Comparison of ENCODE assay signal across 8 mouse cellular contexts in genomic region chr1:180850316-180851270, GRCm38 (mm10). TPM values are rescaled to one million over a fixed set of nuclear protein-coding genes. Genes with fewer than 3 reads are reported as not detected.
DNase-seq lines count a peak whose midpoint lies in the region; ATAC-seq and TF ChIP-seq lines count a peak whose summit lies in the region.

Sde2 (plus strand) TSS chr1:180851127.

- ATAC-seq in forebrain, postnatal 0 days = peak; percentile 94
- ATAC-seq in lung, embryonic 15.5 days (ENCODE audit: borderline replicate concordance, extremely low read depth, low FRiP score, low TSS enrichment) = peak; percentile 98

- peak within 1 kb of the TSS; percentile 89 for H3K9ac ChIP-seq in MEL (ENCODE audit: control insufficient read depth, low read depth, low read length, poor library complexity, severe bottlenecking)
- H3K9ac ChIP-seq in forebrain, postnatal 0 days = peak within 1 kb of the TSS; percentile 84
- peak within 1 kb of the TSS; percentile 80 for H3K9ac ChIP-seq in lung, embryonic 15.5 days

- H3K4me3 ChIP-seq in MEL (ENCODE audit: control insufficient read depth in 1 of 2, insufficient read depth in 1 of 2, low read depth in 2 of 2, low read length in 2 of 2) = peak within 1 kb of the TSS; percentile 71 to 83
- peak within 1 kb of the TSS; percentile 73 for H3K4me3 ChIP-seq in cerebellum, adult 2 months (replicated peaks; ENCODE audit: insufficient read depth, low read depth, low read length)
- peak within 1 kb of the TSS; percentile 77 for H3K4me3 ChIP-seq in forebrain, postnatal 0 days (ENCODE audit: low read depth, low read length)
- peak within 1 kb of the TSS; percentile 82 for H3K4me3 ChIP-seq in lung, embryonic 15.5 days

- DNase-seq in MEL (ENCODE audit: low read depth, low spot score) = peak; percentile 100
- peak; percentile 100 for DNase-seq in cerebellum, adult 2 months
- peak; percentile 100 for DNase-seq in forebrain, postnatal 0 days
- DNase-seq in heart, postnatal 4 days = peak; percentile 100
- DNase-seq in layer of hippocampus, adult 8-10 months (ENCODE audit: low spot score in 2 of 2) = peak; percentile 99 to 100
- peak; percentile 100 for DNase-seq in ovary, adult 18-20 months (ENCODE audit: low spot score)
- DNase-seq in thymus, postnatal 0 days (ENCODE audit: low spot score) = peak; percentile 100

- no peaks in the 10 kb centered on the region for H3K27me3 ChIP-seq in MEL (ENCODE audit: control insufficient read depth in 1 of 2, insufficient read depth in 2 of 2, low read length in 2 of 2)
- no peaks in the 10 kb centered on the region for H3K27me3 ChIP-seq in cerebellum, adult 2 months (ENCODE audit: control insufficient read depth, insufficient read depth, low read length)
- no peaks in the 10 kb centered on the region for H3K27me3 ChIP-seq in forebrain, postnatal 0 days (ENCODE audit: insufficient read depth, low read length)
- no peaks in the 10 kb centered on the region for H3K27me3 ChIP-seq in lung, embryonic 15.5 days

- TF ChIP-seq EP300 in MEL (IDR thresholded peaks at IDR 0.05; ENCODE audit: low read depth in 1 of 2, low read length in 2 of 2) = peak; percentile 95 to 99

- H3K4me1 ChIP-seq in MEL (ENCODE audit: control insufficient read depth in 1 of 2, insufficient read depth in 2 of 2, low read length in 2 of 2) = peaks cover 12 to 20% of the 10 kb centered on the region in 2 experiments
- peaks cover 20% of the 10 kb centered on the region for H3K4me1 ChIP-seq in cerebellum, adult 2 months (ENCODE audit: control insufficient read depth, insufficient read depth, low read length)
- H3K4me1 ChIP-seq in forebrain, postnatal 0 days (ENCODE audit: insufficient read depth) = peaks cover 26% of the 10 kb centered on the region
- H3K4me1 ChIP-seq in lung, embryonic 15.5 days = peaks cover 41% of the 10 kb centered on the region

- peak; percentile 98 to 99 for TF ChIP-seq POLR2A in MEL (IDR thresholded peaks at IDR 0.05; ENCODE audit: control insufficient read depth in 1 of 2, insufficient read depth in 1 of 2, low read depth in 1 of 2, low read length in 2 of 2, poor library complexity in 1 of 2)
- TF ChIP-seq POLR2A in cerebellum, adult 2 months (IDR thresholded peaks at IDR 0.05; ENCODE audit: borderline replicate concordance, insufficient read depth, low read length) = peak; percentile 86

- TF ChIP-seq RAD21 in MEL (IDR thresholded peaks at IDR 0.05; ENCODE audit: low read depth, low read length) = no peak

- WGBS in cerebellum, adult 2 months = under 1% methylated on average over 77 of the region's 77 CpGs
- 2% methylated on average over 72 of the region's 77 CpGs for WGBS in forebrain, postnatal 0 days
- WGBS in lung, embryonic 15.5 days = under 1% methylated on average over 73 of the region's 77 CpGs

- peaks cover 3 to 33% of the 10 kb centered on the region in 2 experiments; a peak in 3 of 4 replicates for H3K36me3 ChIP-seq in MEL (ENCODE audit: control insufficient read depth in 1 of 2, insufficient read depth in 2 of 2, low read length in 2 of 2)
- no peaks in the 10 kb centered on the region for H3K36me3 ChIP-seq in forebrain, postnatal 0 days (ENCODE audit: insufficient read depth)
- 0 out of 2 replicates have a peak, but pooled peaks cover 3% of the 10 kb centered on the region for H3K36me3 ChIP-seq in lung, embryonic 15.5 days

- peak within 1 kb of the TSS; percentile 94 for H3K27ac ChIP-seq in MEL (ENCODE audit: control insufficient read depth, low read depth, low read length)
- H3K27ac ChIP-seq in cerebellum, adult 2 months (ENCODE audit: insufficient read depth, low read length) = peak within 1 kb of the TSS; percentile 96
- H3K27ac ChIP-seq in forebrain, postnatal 0 days (ENCODE audit: low read depth, low read length) = peak within 1 kb of the TSS; percentile 99
- peak within 1 kb of the TSS; percentile 99 for H3K27ac ChIP-seq in lung, embryonic 15.5 days

- no peak for TF ChIP-seq CTCF in MEL (IDR thresholded peaks at IDR 0.05 in 2 of 3, conservative IDR thresholded peaks at IDR 0.05 in 1 of 3; ENCODE audit: control insufficient read depth in 1 of 3, insufficient read depth in 1 of 3, low read depth in 2 of 3, low read length in 3 of 3, poor library complexity in 1 of 3, severe bottlenecking in 1 of 3)
- no peak for TF ChIP-seq CTCF in cerebellum, adult 2 months (IDR thresholded peaks at IDR 0.05; ENCODE audit: borderline replicate concordance, insufficient read depth, low read depth, low read length)
- TF ChIP-seq CTCF in forebrain, postnatal 0 days (IDR thresholded peaks at IDR 0.05; ENCODE audit: low read depth) = no peak

- no peaks in the 10 kb centered on the region for H3K9me3 ChIP-seq in MEL (replicated peaks; ENCODE audit: insufficient read depth, low read length)
- H3K9me3 ChIP-seq in forebrain, postnatal 0 days (ENCODE audit: low read length) = no peaks in the 10 kb centered on the region
- no peaks in the 10 kb centered on the region for H3K9me3 ChIP-seq in lung, embryonic 15.5 days

- peaks cover 32% of the 10 kb centered on the region for H3K79me2 ChIP-seq in MEL (ENCODE audit: control insufficient read depth, insufficient read depth, low read length, poor library complexity)

- H3K4me2 ChIP-seq in forebrain, postnatal 0 days (ENCODE audit: low read depth) = peak within 1 kb of the TSS; percentile 79
- H3K4me2 ChIP-seq in lung, embryonic 15.5 days = peak within 1 kb of the TSS; percentile 73

TF ChIP-seq in MEL, 35 proteins besides CTCF, POLR2A, EP300 and RAD21 (continues in another document):
- TF ChIP-seq MAZ (IDR thresholded peaks at IDR 0.05; ENCODE audit: low read depth, low read length) = peak; percentile 100
- TF ChIP-seq ZMIZ1 (IDR thresholded peaks at IDR 0.05; ENCODE audit: low read depth, low read length) = peak; percentile 100
- TF ChIP-seq HCFC1 (IDR thresholded peaks at IDR 0.05; ENCODE audit: low read depth, low read length) = peak; percentile 93
- peak; percentile 84; the same call in 1 of the 2 replicates for TF ChIP-seq POLR2AphosphoS5 (IDR thresholded peaks at IDR 0.05; ENCODE audit: borderline replicate concordance, low read depth, low read length)
- TF ChIP-seq TAL1 (IDR thresholded peaks at IDR 0.05; ENCODE audit: low read length) = peak; percentile 99
- TF ChIP-seq USF1 (IDR thresholded peaks at IDR 0.05; ENCODE audit: low read depth, low read length) = peak; percentile 100
- TF ChIP-seq TCF12 (IDR thresholded peaks at IDR 0.05; ENCODE audit: low read depth, low read length) = peak; percentile 100
- TF ChIP-seq BHLHE40 (IDR thresholded peaks at IDR 0.05; ENCODE audit: borderline replicate concordance, low read depth, low read length) = peak; percentile 100
- TF ChIP-seq SMC3 (IDR thresholded peaks at IDR 0.05; ENCODE audit: low read depth, low read length) = no peak
- peak; percentile 98 for TF ChIP-seq MEF2A (IDR thresholded peaks at IDR 0.05; ENCODE audit: extremely low read depth, insufficient replicate concordance, low read depth, low read length, poor library complexity, severe bottlenecking)
- TF ChIP-seq MAFK (IDR thresholded peaks at IDR 0.05; ENCODE audit: borderline replicate concordance, low read depth, low read length) = peak; percentile 91
- peak; percentile 92 for TF ChIP-seq MXI1 (IDR thresholded peaks at IDR 0.05; ENCODE audit: low read depth, low read length)
- TF ChIP-seq POLR2AphosphoS2 (IDR thresholded peaks at IDR 0.05; ENCODE audit: low read length) = peak; percentile 99
- TF ChIP-seq NRF1 (IDR thresholded peaks at IDR 0.05; ENCODE audit: insufficient read depth, low read depth, low read length, poor library complexity, severe bottlenecking) = 0 out of 2 replicates have a peak, but pooled peaks have one; percentile 37
- peak; percentile 88 for TF ChIP-seq RCOR1 (IDR thresholded peaks at IDR 0.05; ENCODE audit: low read depth, low read length)
- peak; percentile 61 for TF ChIP-seq ZC3H11A (IDR thresholded peaks at IDR 0.05; ENCODE audit: low read depth, low read length)
- TF ChIP-seq USF2 (IDR thresholded peaks at IDR 0.05; ENCODE audit: borderline replicate concordance in 1 of 2, insufficient read depth in 1 of 2, low read depth in 1 of 2, low read length in 2 of 2) = peak; percentile 78 to 96
- TF ChIP-seq UBTF (IDR thresholded peaks at IDR 0.05; ENCODE audit: borderline replicate concordance, insufficient read depth, low read depth, low read length) = no peak
- TF ChIP-seq ETS1 (IDR thresholded peaks at IDR 0.05; ENCODE audit: low read depth, low read length) = peak; percentile 99
- TF ChIP-seq KAT2A (conservative IDR thresholded peaks at IDR 0.05; ENCODE audit: low read depth, low read length) = peak; percentile 70; the same call in 1 of the 2 replicates
- TF ChIP-seq CHD2 (IDR thresholded peaks at IDR 0.05; ENCODE audit: low read length) = peak; percentile 82
- TF ChIP-seq NELFE (IDR thresholded peaks at IDR 0.05; ENCODE audit: low read depth, low read length) = peak; percentile 97
- TF ChIP-seq MAX (IDR thresholded peaks at IDR 0.05; ENCODE audit: low read length) = peak; percentile 97
- TF ChIP-seq E2F4 (IDR thresholded peaks at IDR 0.05; ENCODE audit: borderline replicate concordance, low read depth, low read length) = peak; percentile 85; the same call in 1 of the 2 replicates
- TF ChIP-seq MYB (IDR thresholded peaks at IDR 0.05; ENCODE audit: low read depth, low read length) = peak; percentile 73; the same call in 1 of the 2 replicates
- peak; percentile 94 for TF ChIP-seq GATA1 (IDR thresholded peaks at IDR 0.05; ENCODE audit: low read depth, low read length)
- peak; percentile 72; the same call in 1 of the 2 replicates for TF ChIP-seq GABPA (IDR thresholded peaks at IDR 0.05; ENCODE audit: low read depth, low read length)
- TF ChIP-seq SIN3A (IDR thresholded peaks at IDR 0.05; ENCODE audit: low read length) = peak; percentile 95
- 0 out of 2 replicates have a peak, but pooled peaks have one; percentile 13 for TF ChIP-seq CHD1 (IDR thresholded peaks at IDR 0.05; ENCODE audit: low read depth, low read length)
- TF ChIP-seq ELF1 (IDR thresholded peaks at IDR 0.05; ENCODE audit: low read depth, low read length) = peak; percentile 91

RNA-seq across cellular contexts. Expression of gene Sde2, which starts in this region (rescaled TPM):
- total RNA-seq in MEL (2012; rRNA removed) = 31.4 and 35.5 TPM in 2 replicates
- 10 to 100 TPM in 1 of 2 experiments, not detected in 1; 48.0 TPM for polyA plus RNA-seq in MEL (2012; ENCODE audit: insufficient read depth in 1 of 2, insufficient read length in 2 of 2, low read depth in 1 of 2, low replicate concordance in 2 of 2, missing spikeins in 1 of 2)
- 16.8 and 17.7 TPM in 2 replicates for polyA plus RNA-seq in cerebellum, adult 2 months (2012; rRNA removed)
- 16.3 and 19.6 TPM in 2 replicates for total RNA-seq in forebrain, postnatal 0 days (2014; rRNA removed)
- polyA plus RNA-seq in forebrain, postnatal 0 days (2015; fragmentation: Nextera tagmentation; extraction: Ambion mirVana) = 17.8 and 24.8 TPM in 2 replicates
- total RNA-seq in heart, postnatal 4 days (2021) = 10 to 100 TPM; 17.7 to 19.8 TPM
- total RNA-seq in layer of hippocampus, adult 8-10 months (2022) = 10 to 100 TPM; 22.3 to 24.9 (median 22.6) TPM
- 33.7 and 36.6 TPM in 2 replicates for polyA plus RNA-seq in lung, embryonic 15.5 days (2015; fragmentation: Nextera tagmentation; extraction: Ambion mirVana)
- 34.4 and 38.7 TPM in 2 replicates for polyA plus RNA-seq in thymus, postnatal 0 days (2015; fragmentation: Nextera tagmentation; extraction: Ambion mirVana)

Comparison
In these comparisons a context has a peak if more than half of its experiments do, and no peak if none do; other contexts are left out.
1. Peak in every context shown above with its lines: DNase-seq, ATAC-seq, H3K4me3 ChIP-seq and H3K27ac ChIP-seq.